Mouse (Mus musculus) monocyte, adult 5-6 weeks (primary cell): ENCODE measurements around the gene Fam222b. TPM values are rescaled to one million over a fixed set of nuclear protein-coding genes. Genes with fewer than 3 reads are reported as not detected.

ENCODE experiments used
- ATAC-seq: fragments of 153-309, 156-312 bp; replicated peaks from 2 replicates; pipeline ENCODE4 v1.8.0; 2017; ENCODE audit warnings: mild to moderate bottlenecking; ENCODE audit not compliant: low TSS enrichment, insufficient number of reproducible peaks, severe bottlenecking, poor library complexity, low FRiP score
- total RNA-seq: library from RNA; stranded (forward); fragments of 200-1000, 200-491, 200-594 nt; gene quantifications from 3 replicates; pipeline ENCODE4 v1.2.3, GENCODE M21; 2017

Gene Fam222b
- total RNA-seq, 1 experiment from 2014 or later, result 4.4 TPM

DNA sequence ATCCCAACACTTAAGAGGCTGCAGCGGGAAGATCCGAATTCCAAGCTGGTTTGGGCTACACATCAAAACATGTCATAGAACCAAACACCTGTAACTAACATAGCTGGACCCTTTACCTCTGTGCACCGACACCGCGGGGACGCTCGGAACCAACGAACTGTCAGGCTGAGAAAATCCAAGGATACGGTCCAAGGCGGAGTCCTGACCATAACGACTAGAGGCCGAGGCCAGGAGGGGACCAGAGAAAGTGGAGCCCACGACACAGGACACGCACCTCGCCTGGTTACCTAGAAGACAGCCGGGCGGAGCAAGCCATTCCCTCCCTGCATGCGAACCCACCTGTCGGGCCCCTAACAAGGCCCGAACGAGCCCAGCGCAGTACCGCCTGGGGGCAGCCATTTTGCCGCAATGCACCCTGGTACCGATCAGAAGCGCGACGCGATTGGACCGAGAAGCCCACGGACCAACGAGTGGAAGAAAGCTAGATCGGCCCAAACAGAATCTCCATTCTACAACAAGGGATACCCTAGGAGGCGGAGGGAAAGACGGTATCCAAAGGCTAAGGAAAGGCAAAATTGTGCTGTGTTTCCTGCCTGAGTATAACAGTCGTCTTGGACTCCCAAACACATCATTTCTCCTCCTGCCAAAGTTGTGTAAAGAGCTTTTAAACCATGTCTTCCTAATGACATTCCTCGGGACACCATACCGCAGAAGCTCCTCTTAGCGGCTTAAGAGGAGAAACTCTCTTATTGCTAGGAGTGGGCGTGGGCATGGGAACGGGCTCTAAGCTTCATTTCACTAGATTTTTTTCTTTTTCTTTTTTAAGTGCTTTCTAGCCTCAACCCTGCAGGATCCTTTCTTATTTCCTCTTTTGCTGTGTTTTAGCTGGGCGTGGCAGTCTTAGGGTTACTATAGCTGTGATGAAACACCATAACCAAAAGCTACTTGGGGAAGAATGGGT lies 14.2 kb upstream of the Fam222b start, which contains the start of gene Eral1:
Gene Eral1, minus strand, starts transcription at position 423 of the 961 bp plus-strand sequence.
- peak; percentile 98 for ATAC-seq

DNA sequence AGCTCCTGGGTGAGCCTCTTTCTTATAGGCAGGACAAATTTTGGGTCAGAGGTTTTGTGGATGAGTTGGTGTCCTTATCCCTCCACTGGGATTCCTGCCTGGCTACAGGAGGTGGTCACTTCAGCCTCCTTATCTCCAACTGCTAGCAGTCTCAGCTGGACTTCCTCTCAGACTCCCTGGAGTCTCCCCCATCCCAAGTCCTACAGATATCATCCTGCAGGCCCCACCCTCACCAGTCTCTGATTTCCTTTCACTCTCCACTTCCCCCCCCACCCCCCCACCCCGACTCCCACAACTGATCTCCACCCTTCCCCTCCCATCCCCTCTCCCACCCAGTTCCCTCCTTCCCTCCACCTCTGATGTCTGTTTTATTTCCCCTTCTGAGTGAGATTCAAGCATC lies 10.9 kb upstream of the Fam222b start:
- ATAC-seq, result no peak

DNA sequence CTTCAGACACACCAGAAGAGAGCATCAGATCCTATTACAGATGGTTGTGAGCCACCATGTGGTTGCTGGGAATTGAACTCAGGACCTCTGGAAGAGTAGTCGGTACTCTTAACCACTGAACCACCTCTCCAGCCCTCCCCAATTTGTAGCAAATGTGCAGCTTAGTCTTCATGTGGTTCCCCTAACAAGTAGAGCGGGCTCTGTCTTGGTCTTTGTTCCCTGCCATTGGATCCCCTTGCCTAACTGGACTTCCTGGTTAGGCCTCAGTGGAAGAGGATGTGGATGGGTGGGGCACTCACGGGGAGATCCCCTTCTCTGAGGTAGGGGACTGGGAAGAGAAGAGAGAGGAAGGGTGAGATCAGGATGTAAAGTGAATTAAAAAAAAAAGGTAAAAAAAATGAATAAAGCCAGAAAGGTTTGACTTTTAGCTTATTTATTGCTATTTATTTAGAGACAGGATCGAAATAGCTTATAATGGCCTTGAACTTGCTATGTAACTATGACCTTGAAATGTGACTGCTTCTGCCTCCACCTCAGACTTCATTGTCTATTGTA lies 7.5 kb upstream of the Fam222b start:
- peak; percentile 85 for ATAC-seq

DNA sequence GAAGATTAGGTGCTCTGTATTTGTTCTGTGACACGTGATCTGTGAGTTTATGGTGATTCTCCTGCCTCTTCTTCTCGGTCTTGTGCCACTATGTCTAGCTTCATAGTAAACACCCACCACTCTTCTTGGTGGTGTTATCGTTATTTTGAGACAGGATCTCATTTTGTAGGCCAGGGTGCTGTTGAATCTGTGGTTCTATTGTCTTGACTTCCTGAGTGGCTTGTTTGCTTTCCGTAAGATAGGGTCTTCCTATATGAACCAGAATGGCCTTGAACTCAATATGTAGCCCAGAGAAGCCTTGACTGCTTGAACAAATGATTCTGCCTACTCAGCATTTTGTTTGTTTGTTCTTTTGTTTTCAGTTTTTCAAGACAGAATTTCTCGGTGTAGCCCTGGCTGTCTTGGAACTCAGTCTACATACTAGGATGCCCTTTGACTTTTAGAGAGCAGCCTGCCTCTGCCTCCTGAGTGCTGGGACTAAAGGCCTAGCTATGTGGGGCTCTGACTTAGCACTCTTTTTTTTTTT lies 6.6 kb upstream of the Fam222b start:
- ATAC-seq, result no peak

DNA sequence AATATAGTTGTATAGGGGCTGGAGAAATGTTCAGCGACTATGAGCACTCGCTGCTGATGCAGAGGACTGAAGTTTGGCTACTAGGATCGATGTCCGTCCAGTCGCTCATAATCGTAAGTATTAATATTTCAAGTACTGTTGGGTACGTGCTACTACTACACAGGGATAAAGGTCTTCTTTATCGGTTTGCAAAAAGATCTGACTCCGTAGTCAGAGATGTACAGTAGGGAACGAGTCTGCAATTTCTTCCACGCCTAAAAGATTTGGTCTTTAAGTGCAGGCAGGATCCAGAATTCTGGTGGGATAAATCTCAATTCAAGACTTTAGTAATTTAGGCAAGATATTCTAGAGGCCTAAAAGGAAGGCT lies 340 bp upstream of the Fam222b start:
- ATAC-seq, result no peak

DNA sequence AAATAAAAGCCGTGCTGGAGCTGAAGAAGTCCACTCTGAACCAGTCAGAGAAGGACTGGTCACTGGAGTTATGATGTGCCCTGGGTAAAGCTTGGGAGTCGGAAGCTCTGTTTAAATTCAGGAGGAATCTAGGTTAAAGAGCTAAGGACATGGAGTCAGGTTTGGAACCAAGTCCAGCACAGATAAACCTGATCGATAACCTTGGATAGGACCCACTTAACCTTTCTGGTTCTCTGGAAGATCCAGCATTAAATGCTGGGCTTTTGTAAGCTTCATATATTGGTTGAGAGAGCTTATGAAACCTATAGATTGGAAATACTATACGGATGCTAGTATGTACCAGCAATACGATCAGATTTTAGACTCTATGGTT lies 670 bp downstream of the Fam222b start:
- no peak for ATAC-seq

DNA sequence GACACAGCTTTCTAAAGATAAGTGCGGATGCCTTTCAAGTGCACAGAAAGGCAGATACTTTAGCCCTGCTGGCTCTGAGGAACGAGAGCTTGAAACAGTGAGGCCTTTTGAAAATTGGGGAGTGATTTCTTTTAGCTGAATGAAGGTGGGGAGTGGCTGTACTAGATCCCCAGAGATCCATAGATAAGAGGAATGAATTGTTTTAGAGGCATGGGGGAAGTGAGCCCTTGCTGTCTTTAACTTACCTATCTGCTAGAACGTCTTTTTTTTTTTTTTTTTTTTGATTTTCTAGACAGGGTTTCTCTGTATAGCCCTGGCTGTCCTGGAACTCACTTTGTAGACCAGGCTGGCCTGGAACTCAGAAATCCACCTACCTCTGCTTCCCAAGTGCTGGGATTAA lies 2.6 kb downstream of the Fam222b start:
- ATAC-seq, result no peak

DNA sequence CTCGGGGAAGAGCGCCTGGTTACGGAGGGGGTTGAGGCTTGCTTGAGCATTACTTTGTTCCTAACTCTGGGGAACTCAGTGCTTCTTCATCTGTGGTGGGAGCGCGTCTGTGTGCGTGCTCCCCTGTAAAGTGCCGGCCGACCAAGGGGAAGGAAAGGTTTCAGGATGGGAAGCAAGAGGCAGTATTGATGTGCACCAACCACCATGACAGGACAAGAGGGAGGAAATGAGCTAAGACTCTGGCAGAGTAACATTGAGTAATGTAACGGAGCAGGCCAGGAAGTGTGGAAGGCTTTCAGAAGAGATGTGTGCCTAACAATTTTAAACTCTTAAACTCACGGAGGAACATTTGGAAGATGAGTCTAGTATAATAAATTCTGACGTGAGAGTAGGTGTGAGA lies 6.3 kb downstream of the Fam222b start:
- no peak; the same call in 1 of the 2 replicates for ATAC-seq

DNA sequence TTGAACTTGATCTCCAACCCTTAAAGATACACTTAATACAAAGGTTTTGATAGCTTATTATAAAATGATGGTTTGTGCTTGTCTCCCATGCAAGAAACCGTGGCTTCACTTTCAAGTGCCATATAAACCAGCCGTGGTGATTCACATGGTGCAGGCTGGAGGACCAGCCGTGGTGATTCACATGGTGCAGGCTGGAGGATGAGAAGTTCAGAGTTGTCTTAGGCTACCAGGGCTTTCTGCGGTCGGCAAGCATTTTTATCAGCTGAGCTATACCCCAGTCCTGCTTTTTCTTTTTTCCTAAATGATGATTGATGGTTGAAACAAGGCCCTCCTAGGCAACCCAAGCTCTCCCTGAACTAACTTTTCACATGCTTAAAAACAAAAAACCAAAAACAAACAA lies 7.7 kb downstream of the Fam222b start:
- ATAC-seq, result no peak

DNA sequence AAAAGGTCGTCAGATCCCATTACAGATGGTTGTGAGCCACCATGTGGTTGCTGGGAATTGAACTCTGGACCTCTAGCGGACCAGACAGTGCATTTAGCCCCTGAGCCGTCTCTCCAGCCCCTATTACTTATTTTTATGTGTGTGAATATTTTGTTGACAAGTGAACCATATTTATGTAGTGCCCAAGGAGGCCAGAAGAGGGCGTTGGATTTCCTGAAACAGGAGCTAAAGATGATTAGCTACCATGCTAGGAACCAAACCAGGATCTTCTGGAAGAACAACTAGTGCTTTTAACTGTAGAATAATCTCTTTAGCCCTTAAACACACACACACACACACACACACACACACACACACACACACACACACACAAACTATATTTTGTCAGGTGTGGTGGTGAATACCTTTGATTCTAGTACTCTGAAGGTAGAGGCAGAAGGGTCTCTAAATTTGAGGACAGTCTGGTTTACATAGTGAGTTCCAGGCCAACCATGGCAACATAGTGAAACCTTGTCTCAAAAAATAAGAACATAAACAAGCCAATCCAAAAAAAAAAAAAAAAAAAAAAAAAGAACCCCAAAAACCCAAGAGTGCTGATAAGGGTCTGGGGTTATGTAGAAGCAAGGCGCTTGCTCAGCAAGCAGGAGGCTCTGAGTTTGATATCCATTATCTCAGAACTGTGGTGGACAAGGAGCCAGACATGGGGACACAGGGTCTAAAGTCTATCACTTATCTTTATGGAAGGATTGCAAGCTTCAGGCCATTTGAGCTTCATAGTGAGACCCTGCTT lies 8.7 kb downstream of the Fam222b start:
- ATAC-seq, result no peak

DNA sequence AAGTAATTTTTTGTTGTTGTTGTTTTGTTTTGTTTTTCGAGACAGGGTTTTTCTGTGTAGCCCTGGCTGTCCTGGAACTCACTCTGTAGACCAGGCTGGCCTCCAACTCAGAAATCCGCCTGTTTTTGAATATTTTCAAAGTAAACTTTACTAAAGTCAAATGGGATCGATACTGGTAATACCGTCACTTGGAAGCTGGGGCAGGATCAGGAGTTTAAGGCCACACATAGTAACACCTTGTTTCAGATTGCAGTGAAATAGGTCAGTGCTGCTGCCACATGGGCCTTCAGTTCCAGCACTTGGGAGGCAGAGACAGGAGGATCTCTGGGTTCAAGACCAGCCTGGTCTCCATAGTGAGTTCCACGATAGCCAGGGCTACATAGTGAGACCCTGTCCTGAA lies 10.0 kb downstream of the Fam222b start:
- no peak for ATAC-seq

DNA sequence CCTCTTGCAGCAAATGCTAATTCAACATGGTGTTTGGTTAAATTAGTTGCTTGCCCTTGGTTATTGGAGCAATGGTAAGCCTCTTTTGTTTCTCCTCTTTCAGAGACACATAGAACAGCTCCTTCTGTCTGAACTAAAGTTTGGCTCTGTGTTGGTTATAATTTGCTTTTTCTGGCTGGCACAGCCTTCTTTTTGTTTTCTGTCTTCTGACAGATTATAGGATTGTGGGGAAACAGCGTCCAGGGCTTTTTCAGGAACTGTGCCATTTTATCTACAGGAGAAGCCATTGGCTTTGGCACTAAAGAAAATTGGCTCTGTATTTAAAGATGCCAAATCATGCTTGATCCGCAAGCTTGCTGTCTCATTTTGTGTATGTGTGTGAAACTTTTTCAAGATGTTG lies 19.2 kb downstream of the Fam222b start:
- no peak for ATAC-seq

DNA sequence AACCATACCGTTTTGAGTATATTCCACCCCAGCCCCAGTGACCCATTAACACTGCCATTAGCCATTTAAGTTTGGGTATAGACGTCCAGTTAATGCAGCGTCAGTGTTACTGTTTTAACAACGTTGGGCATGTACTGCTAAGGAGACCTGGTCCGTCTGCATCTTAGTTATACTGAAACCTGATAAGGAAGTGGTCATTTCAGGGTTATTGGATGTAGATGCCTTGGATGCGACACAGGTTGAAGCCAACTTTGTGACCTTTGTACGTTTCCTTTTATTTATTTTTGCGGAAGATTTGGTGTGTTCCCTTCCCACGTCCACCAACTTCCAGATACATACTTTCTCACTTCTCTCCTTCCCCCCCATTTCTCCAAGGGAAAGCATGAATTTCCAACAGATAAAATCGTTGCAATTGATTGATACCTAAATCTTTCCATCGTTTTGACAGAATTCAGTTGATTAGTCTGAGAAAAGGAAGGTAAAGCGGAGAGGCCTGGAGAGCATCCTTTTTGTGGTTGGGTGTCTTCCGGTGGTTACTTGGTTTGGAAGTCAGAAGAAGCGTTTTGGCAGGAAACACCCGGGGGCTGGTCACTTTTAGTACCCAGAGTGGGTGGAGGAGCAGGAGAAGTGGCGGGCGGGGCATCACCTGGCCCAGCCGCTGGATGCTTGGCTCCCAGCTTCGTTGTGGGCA lies 20.4 kb downstream of the Fam222b start:
- 0 out of 2 replicates have a peak, but pooled peaks have one; percentile 27 for ATAC-seq

DNA sequence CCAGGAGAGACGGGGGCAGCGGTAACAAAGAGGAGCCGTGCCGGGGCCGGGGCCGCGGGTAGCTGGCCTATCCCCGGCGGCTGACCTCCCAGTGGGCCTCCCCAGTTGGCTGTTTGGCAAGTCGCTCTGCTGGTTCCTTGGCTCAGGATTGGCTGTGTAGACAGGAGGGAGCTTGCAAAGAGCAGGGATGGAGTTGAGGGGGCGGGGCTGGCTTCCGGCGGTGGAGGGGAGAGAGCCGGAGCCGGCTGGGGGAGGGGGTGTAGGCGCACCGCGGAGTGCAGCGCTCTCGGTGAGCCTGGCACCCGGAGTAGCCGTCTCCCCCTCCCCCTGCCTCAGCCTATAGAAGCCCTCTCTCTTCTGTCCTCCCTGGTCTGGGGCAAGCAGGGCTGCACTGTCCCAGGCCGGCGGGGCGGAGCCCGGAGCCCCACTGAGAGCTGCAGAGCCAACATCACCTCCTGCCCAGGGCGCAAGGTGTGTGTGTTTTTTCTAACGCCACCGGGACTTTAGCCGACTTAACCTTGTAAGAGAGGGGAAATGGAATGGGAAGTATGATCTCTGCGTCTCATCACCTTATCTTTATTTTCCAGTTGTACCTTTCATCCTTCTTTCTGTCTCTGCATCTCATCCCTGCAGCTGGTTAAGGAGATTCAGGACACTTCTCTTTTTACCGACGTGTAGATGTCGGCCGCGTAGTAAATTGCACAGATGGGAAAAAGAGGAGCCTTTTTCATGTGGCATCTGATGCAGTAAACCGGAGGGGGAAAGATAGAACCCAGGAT lies 21.1 kb downstream of the Fam222b start:
- peak; percentile 97 for ATAC-seq

DNA sequence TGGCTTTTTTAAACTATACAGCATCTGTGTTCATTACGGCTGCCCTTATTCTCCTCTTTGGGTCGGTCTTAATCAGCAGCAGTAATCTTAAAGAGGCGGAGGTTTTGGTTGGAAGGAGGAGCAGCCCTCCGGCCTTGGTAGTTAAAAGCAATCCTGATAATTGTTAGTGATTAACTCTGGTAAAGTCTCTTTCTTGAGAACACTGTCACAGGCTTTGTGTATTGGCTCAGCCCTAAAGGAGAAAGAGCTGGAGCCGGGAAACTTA lies 21.6 kb downstream of the Fam222b start:
- no peak for ATAC-seq

DNA sequence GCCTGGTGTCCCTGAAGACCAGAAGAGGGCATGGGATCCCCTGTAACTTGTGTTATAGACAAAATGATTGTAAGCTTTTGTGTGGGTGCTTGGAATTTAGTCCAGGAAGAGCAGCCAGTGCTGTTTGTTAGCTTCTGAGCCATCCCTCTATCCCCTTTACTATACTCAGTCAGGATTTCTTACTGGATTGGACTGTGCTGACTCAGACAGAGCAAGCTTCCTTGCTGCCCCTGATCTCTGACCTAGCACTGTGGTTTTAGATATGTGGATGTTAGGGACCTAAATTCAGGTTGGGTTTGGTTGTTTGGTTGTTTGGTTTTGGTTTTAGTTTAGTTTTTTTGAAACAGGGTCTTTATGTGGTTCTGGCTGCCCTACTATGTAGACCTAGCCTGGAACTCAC lies 24.0 kb downstream of the Fam222b start:
- ATAC-seq, result no peak

DNA sequence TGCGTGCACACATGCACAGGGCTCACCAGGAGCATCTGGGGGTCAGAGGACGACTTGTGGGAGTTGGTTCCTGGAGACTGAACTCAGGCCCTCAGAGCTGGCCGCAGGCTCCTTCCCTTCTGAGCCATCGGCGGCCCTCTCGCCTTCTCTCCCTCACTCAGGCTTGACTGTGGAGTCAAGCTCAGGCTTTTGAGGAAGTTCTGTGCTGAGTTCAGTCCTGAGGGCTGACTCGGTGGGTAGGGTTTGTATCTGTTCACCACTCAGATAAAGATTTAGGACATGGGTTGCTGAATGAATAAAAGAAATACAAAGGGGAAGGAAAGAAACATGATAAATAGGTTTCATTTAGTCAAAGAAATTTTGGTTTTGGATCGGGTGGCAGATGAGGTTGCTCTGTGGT lies 25.4 kb downstream of the Fam222b start:
- peak; percentile 57 for ATAC-seq

DNA sequence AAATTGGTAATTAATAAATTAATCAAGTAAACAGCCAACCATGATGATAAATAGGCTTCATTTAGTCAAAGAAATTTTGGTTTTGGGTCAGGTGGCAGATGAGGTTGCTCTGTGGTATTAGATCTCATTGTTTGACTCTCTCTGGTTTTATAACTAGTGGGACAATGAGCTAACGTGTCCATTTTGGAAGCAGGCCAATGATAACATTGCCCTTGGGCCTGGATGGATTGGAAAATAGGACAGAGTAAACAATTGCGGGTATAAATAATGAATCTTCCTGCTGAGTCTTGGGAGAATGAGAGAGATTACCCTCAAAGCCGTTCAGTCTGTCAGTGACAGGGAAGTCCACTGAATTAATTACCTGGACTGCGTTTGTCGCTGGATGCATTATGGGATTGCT lies 26.7 kb downstream of the Fam222b start:
- no peak for ATAC-seq
